Mouse (Mus musculus) megakaryocyte, adult 5-6 weeks (primary cell): ENCODE data around the gene Hrh2. TPM values are rescaled to one million over a fixed set of nuclear protein-coding genes. Genes with fewer than 3 reads are reported as not detected.

Experiments
- ATAC-seq: 2 replicates; pipeline ENCODE4 v1.8.0; 2016; ENCODE audit warnings: mild to moderate bottlenecking, inconsistent platforms; ENCODE audit not compliant: poor library complexity, severe bottlenecking
- total RNA-seq, 2 experiments: library from RNA; stranded (forward) in 1 of 2; stranded (reverse) in 1 of 2; fragments of 153-499, 151-499 nt in 1 of 2; fragments of 221-1000, 200-1000 nt in 1 of 2; gene quantifications; 2 replicates each; pipeline versions ENCODE4 v1.2.3 to v1.2.4; 2015 to 2017

Gene Hrh2
- total RNA-seq, 2 experiments from 2014 or later, result 4.9 to 11.7 TPM

GRCm38 (mm10) chr13:54176406-54177020 is 15.4 kb upstream of the Hrh2 start:
- no peak for ATAC-seq

- ATAC-seq, result no peak
Observed at GRCm38 (mm10) chr13:54177346-54177745, 14.6 kb upstream of the Hrh2 start.

GRCm38 (mm10) chr13:54178647-54179046 is 13.3 kb upstream of the Hrh2 start:
- no peak for ATAC-seq

GRCm38 (mm10) chr13:54179971-54180370 is 12.0 kb upstream of the Hrh2 start:
- ATAC-seq, result no peak

- no peak for ATAC-seq
Observed at GRCm38 (mm10) chr13:54180461-54180860, 11.5 kb upstream of the Hrh2 start.

- no peak for ATAC-seq
Observed at GRCm38 (mm10) chr13:54181318-54181717, 10.6 kb upstream of the Hrh2 start.

- no peak for ATAC-seq
Observed at GRCm38 (mm10) chr13:54181947-54182346, 10.0 kb upstream of the Hrh2 start.

GRCm38 (mm10) chr13:54186394-54186793 is 5.5 kb upstream of the Hrh2 start:
- ATAC-seq, result peak; percentile 79

- peak; percentile 61 for ATAC-seq
Observed at GRCm38 (mm10) chr13:54188190-54188706, 3.7 kb upstream of the Hrh2 start.

- ATAC-seq, result no peak
Observed at GRCm38 (mm10) chr13:54189896-54190295, 2.0 kb upstream of the Hrh2 start.

GRCm38 (mm10) chr13:54191181-54191580 is 748 bp upstream of the Hrh2 start:
- ATAC-seq, result no peak

GRCm38 (mm10) chr13:54193580-54193979 is 1.7 kb downstream of the Hrh2 start:
- ATAC-seq, result no peak

GRCm38 (mm10) chr13:54199000-54199399 is 7.1 kb downstream of the Hrh2 start:
- no peak for ATAC-seq

- no peak for ATAC-seq
Observed at GRCm38 (mm10) chr13:54202458-54202857, 10.5 kb downstream of the Hrh2 start.

GRCm38 (mm10) chr13:54203419-54203818 is 11.5 kb downstream of the Hrh2 start:
- no peak for ATAC-seq

GRCm38 (mm10) chr13:54205195-54205594 is 13.3 kb downstream of the Hrh2 start:
- peak; percentile 32 for ATAC-seq

- no peak for ATAC-seq
Observed at GRCm38 (mm10) chr13:54206140-54206753, 14.3 kb downstream of the Hrh2 start.

GRCm38 (mm10) chr13:54209476-54210253 is 17.7 kb downstream of the Hrh2 start:
- ATAC-seq, result peak; percentile 61

GRCm38 (mm10) chr13:54211528-54212488 is 19.9 kb downstream of the Hrh2 start:
- no peak for ATAC-seq

GRCm38 (mm10) chr13:54212516-54212915 is 20.6 kb downstream of the Hrh2 start:
- ATAC-seq, result no peak

GRCm38 (mm10) chr13:54215266-54215665 is 23.3 kb downstream of the Hrh2 start:
- no peak for ATAC-seq
